Mouse (Mus musculus): ENCODE measurements around the gene Xpnpep3.

Gene Xpnpep3

DNA sequence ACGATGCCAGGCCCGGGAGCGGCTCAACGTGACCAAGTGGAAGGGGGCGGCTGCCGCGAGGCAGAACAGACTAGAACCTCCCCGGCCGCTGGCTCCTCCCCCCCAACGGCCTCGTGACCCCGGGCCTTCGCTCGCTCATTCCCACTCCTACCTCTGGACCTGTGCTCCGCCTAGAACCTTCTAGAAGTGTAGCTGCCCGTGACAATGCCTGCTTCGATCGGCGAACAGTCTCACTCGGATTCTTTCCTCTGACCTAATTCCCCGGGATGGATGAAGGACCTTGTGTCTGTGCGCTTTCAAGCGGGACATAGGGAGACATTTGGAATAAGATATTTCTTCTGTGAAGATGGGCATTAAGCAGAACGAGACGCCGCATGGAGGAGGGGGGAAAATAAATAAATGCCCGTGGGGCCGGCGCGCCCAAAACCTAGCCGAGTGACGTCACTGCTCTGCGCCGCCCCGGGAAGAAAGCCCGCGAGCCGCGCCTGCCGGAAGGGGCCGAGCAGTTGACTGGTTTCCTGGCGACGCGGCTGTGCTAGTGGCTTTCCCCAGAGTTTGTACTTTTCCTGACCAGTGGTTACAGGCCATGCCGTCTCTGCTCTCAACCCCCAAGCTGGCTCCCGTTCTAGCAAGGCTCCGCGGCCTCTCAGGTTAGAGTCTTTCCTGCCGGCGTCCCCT lies at the start of gene Xpnpep3, which contains the start of gene St13:
Xpnpep3 (plus strand) TSS at position 501 of the 678 bp plus-strand sequence.
St13 (minus strand) TSS at position 440 of the 678 bp plus-strand sequence.
- peak; percentile 98 for DNase-seq (ENCODE audit: low spot score)

DNA sequence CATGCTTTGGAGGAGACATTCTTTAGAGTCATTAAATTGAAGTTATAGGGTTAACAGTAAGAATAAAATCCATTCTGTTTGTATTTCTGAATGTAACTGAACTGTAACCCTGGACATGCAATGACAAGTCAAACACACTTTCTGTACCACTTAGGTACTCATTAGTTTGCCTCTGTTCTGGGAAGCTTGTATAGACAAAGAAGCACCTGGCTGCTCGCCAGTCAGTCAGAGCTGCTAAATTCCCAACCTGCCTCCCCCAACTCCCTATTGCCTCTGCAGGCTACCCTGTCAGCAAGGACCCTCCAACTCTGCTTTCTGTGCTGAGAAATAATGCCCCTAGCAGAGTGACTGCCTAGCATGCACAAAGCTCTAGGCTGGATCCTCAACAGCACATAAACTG lies 49.5 kb upstream of the Xpnpep3 start:
- no peak for DNase-seq (ENCODE audit: low spot score)

DNA sequence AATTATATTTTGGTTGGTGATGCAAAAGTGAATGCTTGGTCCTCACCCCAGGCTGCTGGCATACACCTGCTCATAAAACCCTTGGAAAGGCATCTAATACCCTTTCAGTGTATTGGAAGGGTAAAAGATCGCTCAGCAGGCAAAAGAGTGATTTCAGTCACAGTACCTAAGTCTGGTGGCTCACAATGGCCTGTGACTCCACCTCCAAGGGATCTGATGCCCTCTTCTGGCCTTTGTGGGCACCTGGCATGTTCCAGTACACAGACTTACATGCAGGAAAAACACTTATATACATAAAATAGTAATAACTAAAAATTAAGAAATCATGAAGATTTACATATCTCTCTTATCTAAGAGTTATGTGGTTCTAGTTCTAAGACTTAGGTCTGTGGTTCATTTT lies 47.3 kb upstream of the Xpnpep3 start:
- DNase-seq (ENCODE audit: low spot score): no peak

DNA sequence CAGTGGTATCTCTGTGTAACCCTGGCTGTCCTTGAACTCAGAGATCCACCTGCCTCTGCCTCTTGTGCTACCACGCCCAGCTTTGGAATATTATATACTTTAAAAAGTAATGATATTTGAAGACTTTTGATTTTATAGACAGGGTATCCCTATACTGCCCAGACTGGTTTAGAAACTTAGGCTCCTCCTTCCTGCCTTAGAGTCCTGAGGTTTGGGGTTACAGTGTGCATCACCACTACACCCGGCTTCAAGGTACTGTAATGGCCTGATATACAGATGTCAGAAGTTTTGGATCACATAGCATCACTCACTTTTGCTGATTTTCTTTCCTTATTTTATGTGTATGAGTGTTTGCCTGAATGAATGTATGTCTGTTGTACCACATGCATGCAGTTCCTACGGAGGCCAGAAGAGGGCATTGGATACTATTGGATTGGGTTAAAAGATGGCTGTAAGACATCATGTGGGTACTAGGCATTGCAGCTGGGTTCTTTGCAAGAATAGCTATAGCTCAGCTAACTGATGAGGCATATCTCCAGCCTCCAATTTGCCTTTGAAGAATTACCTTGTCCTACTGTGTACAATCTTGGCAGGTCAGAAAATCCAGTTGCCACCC lies 44.7 kb upstream of the Xpnpep3 start:
- DNase-seq (ENCODE audit: low spot score): no peak

DNA sequence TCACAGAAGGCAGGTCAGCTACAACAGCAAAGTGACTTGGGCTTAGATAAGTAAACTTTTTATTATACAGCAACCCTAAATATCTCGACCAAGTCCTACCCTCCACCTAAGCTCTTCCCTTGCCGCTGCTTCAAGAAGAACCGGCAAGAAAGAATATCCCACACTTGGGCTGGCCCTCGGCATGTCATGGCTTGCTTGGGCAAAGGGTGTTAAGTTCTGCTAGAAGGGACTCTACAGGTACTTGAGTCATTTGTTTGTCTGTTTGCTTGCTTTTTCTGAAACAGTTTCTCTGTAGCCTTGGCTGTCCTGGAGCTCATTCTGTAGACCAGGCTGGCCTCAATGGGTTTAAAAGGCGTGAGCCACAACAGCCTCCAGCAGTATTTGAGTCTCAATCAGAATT lies 43.0 kb upstream of the Xpnpep3 start:
- DNase-seq (ENCODE audit: low spot score): no peak

DNA sequence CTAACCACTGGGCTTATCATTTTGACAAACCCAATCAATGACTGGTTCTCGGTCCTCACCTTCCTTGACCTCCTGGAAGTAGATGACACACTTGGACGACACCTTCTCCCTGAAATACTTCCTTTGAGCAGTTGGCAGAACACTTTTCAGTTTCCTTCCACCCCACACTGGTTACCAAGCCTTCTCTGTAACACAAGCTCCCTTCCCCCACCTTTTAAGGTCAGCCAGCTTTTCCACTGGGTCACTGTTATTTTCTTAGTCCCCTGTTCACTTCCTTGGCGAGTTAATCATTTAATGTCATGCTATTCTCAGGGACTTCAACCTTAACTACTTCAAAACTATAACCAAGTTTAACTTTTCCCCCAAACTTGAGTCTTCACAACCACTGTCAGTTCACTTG lies 41.0 kb upstream of the Xpnpep3 start:
- DNase-seq (ENCODE audit: low spot score): no peak

DNA sequence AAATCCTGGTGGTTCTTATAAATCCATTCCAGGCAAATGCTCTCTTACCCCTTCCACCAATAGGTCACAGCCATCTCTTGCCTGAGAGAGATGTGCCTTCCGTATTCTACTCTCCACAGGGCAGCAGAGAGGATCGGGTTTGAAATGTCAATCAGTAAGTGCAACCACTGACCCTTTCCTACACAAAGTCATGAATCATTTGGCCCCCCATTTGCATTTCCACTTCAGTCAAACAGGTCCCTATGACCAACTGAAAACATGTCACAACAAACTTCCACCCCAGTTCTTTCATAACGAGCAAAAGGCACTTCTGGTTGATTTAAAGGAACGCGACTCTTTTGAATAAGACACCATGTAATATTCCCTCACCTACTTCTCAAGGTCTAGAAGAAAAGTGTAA lies 40.5 kb upstream of the Xpnpep3 start:
- DNase-seq (ENCODE audit: low spot score): no peak

DNA sequence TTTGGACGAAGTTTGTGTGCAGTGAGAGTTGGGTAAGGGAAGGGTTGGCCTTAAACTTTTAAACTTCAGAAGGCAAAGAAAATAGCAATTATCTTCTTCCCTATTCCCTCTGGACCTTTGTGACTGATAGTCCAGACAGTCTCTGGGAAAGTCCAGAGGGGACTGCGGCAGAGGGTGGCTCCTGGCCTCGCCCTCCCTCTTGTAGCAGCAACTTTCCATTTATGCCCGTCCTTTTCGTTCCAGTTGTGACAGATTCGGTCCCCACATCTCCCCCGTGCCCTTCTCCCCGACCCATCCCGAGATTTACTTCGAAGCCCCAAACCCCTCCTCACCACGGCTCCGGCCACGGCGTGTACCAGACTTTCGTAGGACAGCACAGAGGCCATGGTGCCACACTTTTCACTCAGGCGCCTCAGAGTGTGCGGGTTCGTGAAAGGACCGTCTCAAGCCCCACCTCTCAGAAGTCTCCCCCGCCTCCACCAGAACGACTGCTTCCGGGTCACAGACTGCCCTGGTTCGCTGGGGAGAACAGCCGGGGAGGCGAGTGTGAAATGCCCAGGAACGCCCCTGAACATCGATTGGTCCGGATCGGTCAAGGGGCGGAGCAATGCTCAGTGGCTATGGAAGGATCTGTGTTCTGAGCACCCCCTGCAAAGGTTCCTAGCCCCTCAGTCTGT lies 39.5 kb upstream of the Xpnpep3 start, which contains the start of gene Slc25a17:
Slc25a17 (minus strand) TSS at position 468 of the 677 bp plus-strand sequence.
- peak; percentile 74 for DNase-seq (ENCODE audit: low spot score)

DNA sequence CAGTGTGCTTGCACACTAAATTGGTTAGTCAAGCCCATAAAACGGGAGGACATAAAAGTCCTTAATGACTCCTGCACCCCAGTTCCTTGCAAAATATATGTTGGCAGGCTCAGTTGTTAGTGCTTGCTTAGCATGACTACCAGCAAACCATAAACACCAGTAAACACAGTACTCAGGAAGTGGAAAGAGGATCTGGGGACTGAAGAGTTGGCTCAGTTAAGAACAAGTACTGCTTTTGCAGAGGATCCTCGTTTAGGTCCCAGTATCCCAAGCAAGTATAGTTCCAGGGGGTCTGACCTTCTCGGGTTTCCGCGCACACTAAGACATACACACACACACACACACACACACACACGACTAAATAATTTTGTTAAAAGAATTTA lies 38.9 kb upstream of the Xpnpep3 start:
- no peak for DNase-seq (ENCODE audit: low spot score)

DNA sequence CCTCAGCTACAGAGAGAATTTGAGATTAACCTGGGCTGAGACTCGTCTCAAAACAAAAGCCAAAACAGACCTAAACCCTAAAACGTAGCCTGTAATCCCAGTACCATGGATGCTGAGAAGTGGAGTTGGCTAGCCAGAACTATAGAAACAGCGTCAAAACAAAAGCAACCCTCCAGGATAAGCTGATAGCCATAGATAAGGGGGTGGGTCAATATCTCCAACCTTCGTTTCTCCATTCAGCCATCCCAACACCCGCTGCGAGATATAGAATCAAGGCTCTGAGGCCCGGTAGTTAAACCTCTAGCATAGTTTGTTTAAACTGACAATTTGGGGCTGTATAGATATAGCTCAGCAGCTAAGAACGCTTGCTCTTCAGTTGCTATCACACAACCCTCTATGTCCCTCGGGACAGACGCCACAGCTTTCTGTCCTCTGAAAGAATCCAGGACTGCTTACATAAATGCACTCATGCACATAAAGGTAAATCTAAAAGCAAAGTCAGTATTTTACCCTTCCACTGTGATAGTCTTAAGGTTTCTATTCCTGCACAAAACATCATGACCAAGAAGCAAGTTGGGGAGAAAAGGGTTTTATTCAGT lies 38.4 kb upstream of the Xpnpep3 start:
- DNase-seq (ENCODE audit: low spot score): no peak

DNA sequence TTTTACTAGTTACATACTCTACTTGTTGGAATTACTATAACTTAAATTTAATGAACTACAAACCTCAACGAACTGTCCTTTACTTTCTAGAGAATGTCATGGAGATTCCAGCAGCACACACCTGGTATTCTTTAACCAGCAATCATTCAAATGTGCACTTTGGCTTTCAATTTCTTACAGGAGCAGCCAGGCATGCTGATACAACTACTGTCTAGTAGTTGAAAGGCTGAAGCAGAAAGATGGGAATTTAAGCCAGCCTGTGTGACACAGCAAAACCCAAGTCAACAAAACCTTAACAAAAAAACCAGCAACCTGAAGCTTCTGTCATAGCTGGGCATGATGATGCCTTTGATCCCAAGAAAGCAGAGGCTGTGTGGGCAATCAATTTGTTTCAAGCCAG lies 37.4 kb upstream of the Xpnpep3 start:
- no peak for DNase-seq (ENCODE audit: low spot score)

DNA sequence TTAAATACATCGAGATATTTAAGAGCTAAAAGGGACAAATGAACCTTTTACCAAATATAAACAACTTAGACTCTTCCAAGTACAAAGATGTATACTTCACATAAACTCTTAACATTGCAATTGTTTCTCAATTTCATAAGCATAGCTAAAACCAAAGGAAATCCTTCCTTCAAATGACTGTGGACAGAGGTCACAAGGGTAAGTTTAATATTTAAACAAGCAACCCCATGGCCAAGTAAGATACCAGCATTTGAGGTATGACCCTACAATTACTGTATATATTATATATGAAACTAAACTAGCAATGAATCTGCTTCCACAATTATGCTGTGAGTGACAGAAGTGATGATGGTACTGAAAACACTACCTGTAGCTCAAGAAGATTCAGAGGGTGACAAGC lies 35.7 kb upstream of the Xpnpep3 start:
- DNase-seq (ENCODE audit: low spot score): no peak

DNA sequence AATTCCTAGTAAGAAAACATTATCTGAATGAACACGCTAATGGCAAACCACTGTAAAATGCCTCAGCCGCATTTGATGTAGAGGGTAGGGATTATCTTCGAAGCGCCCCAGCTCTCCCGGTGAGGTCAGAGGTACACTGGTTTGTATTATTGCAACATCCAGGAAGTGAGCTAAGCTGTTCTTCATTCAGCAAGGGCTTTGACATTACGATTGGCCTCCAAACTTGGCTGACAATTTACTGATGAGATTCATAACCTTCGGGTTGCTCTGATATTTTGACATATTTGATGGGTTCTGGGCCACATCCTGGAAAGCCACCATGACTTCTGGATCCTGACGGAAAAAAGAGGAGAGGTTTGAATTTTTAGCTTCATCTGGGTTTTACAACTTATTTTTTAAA lies 34.7 kb upstream of the Xpnpep3 start:
- no peak for DNase-seq (ENCODE audit: low spot score)

DNA sequence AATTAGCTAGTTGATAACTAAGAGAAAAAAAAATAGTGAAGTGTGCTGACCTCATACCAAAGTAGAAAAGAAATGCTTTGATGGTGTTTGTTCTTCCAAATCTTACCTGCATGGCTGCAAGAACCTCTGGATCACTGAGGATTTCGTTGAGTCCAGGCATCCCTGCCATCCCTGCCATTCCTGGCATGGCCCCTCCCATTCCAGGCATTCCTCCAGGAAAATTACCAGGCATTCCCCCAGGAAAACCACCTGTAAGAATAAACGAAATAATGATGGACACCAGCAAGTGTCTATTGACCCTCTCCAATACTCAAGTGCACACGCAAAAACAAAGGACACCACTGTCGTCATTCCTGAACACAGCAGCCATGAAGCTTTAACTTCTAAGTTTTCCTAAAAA lies 33.7 kb upstream of the Xpnpep3 start:
- DNase-seq (ENCODE audit: low spot score): no peak

DNA sequence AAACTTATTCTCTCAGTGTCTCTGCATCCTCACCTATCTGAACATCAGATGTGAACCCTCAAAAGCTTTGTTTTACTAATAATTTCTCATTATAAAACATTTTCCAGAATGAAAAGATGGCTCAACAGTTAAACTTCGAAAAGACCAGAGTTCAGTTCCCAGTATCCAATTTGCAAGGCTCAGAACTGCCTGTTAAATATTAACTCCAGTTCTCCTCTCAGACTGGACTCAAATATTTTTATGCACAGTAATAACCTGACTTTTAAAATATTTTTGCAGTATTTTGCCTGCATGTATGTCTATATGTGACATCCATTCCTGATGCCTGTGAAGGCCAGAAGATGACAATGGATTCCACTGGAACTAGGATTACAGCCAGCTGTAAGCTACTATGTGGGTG lies 31.3 kb upstream of the Xpnpep3 start:
- no peak for DNase-seq (ENCODE audit: low spot score)

DNA sequence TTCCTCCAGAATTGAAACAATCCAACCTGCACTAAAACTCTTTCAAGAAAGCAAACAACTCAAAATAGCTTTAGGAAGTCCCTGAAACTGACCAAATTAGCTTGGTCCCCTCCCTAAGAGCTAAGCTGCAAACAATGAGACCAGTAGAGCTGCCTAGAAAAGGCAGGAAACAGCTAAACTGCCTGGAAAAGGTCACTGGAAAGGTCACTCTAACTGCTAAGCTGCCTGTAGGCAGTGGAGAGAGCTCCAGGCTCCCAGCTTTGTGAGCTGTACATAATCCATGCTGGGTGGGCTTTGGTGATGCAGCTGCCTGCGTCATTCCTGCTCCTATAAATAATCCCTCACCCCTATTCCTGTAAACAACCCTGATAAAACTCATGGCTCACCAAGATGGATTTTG lies 29.6 kb upstream of the Xpnpep3 start:
- DNase-seq (ENCODE audit: low spot score): no peak

DNA sequence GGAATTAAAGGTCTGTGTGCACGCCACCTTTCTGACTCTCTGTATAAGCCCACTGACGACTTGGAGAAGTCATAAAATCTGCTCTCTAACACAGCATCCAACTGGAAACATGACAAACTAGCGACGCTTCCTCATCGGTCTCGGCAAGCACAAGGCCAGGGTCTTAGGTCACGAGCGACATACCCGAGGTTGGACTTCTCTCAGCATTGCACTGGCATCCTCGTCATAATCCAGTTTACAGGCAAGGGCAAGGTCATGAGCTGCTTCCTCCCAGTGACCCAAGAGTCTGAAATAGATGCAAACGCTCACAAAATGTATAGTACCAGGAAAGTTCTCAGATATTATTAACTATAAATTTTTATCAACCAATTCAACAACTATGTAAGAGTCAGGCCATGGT lies 25.3 kb upstream of the Xpnpep3 start:
- no peak for DNase-seq (ENCODE audit: low spot score)

DNA sequence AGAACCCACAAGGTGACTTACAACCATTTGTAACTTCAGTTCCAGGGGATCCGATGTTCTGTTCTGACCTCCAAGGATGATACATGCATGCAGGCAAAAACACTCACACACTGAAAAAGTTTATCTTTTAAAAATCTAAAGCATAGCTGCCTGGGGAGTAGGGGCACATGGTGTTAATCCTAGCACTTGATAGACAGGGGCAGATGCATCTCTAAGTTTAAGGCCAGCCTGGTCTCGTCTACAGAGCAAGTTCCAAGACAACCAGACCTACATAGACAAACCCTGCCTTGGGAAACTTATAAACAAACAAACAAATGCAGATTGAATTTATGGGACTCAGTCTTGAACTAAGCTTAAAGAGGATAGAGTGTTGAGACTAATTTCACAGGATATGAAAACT lies 21.1 kb upstream of the Xpnpep3 start:
- DNase-seq (ENCODE audit: low spot score): no peak

DNA sequence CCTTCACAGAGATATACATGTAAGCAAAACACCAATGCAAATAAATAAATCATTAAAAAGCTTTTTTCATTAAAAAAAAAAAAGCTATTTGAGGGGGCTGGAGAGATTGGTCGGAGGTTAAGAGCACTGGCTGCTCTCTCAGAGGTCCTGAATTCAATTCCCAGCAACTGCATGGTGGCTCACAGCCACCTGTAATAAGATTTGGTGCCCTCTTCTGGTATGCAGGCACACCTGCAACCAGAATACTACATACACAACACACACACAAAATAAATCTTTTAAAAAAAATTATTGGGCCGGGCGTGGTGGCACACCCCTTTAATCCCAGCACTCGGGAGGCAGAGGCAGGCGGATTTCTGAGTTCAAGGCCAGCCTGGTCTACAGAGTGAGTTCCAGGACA lies 13.6 kb upstream of the Xpnpep3 start:
- no peak for DNase-seq (ENCODE audit: low spot score)

DNA sequence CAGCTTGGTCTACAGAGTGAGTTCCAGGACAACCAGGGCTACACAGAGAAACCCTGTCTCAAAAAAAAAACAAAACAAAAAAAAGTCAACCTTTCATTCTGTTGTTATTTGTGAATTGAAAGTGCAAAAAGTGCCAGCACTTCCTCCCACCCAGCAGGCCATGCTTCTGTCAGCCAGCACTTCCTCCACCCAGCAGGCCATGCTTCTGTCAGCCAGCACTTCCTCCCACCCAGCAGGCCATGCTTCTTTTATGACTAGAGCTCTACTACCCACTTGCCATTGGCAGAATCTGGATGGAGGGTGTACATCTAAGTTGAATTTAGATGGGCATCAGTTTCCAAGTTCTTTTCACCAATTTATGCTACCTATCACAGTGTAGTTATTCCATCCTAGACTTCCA lies 6.9 kb upstream of the Xpnpep3 start:
- no peak for DNase-seq (ENCODE audit: low spot score)

DNA sequence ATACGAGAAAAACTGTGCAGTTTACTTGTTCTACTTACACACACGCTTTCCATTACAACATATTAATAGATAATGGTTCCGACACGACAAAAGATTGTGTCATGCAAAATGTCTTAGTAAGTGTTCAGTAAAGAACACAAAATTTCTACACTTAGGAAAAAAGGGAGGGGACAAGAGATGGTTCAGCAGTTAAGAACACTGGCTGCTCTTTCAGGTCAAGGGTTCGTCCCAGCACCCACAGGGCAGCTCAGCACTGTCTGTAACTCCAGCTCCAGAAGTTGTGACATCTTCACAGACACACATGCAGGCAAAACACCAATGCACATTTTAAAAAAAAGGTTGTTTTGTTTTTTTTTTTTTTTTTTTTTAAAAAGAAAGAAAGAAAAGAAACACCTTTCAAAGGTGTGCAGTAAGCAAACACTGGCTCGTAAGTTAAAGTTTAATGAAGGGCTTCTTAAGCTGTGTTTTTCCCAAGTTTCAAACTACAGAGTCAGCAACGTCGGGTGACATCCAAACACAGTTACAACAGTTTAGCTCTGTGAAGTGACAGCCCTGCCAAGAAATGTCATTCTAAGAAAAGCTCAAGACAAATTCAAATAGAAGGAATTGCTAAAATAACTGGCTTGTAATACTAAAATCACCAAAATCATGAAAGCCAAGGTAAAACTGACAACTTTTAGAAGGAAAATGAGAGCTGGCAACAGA lies 5.6 kb upstream of the Xpnpep3 start:
- DNase-seq (ENCODE audit: low spot score): no peak

DNA sequence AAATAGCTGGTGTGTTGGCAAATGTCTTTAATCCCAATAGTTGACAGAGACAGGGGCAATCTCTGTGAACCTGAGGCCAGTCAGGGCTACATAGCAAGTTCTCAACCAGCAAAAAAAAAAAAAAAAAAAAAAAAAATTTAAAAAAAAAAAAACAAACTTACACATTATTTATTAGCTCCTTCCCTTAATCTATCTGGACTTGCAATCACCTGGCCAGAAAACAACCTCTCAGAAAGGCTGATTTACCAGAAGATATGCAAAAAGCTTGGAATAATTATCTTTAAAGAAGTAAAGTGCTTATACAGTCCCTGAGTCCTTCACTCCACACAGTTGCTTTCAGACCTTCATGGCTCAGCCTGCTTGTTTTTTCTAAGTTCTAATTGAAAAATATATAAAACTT lies 1.7 kb upstream of the Xpnpep3 start:
- no peak for DNase-seq (ENCODE audit: low spot score)

DNA sequence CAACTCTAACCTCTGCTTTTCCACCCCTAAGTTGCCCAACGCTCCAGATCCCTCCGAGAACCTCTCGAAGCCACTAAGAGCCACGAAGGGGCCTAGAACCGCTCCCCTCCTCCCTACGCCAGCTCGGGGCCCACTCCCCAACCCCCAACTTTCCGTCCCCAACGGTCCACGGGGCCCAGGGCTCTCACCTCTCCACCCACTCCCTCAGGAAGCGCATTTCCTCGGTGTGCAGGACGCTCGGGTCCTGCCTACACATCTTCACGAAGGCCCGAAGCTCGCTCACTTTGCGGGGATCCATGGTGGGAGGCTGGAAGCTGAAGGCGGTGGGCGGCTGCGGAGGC lies 671 bp upstream of the Xpnpep3 start:
- no peak for DNase-seq (ENCODE audit: low spot score)

Data from urinary bladder, postnatal 10 days (tissue).